8 mouse cellular contexts compared by ENCODE assay signal in genomic region chr17:34291609-34292008, GRCm38 (mm10). TPM values are rescaled to one million over a fixed set of nuclear protein-coding genes. Genes with fewer than 3 reads are reported as not detected.
A peak's percentile ranks its signal among the peaks of the same experiment; 100 is the strongest.
DNase-seq lines count a peak whose midpoint lies in the region; ATAC-seq and TF ChIP-seq lines count a peak whose summit lies in the region.

No protein-coding gene starts in this region.

- TF ChIP-seq POLR2A in CH12.LX (IDR thresholded peaks at IDR 0.05; ENCODE audit: low read depth, low read length) = 0 out of 2 replicates have a peak, but pooled peaks have one; percentile 30

- peaks cover 4 to 14% of the 10 kb centered on the region in 2 experiments for H3K36me3 ChIP-seq in CH12.LX (replicated peaks in 1 of 2; ENCODE audit: control insufficient read depth in 1 of 2, insufficient read depth in 1 of 2, low read length in 1 of 2)
- H3K36me3 ChIP-seq in liver, postnatal 0 days (replicated peaks; ENCODE audit: insufficient read depth, low read length) = no peaks in the 10 kb centered on the region
- no peaks in the 10 kb centered on the region for H3K36me3 ChIP-seq in neural tube, embryonic 14.5 days (ENCODE audit: control insufficient read depth, insufficient read depth, low read length)

- no peak for TF ChIP-seq RAD21 in CH12.LX (IDR thresholded peaks at IDR 0.05; ENCODE audit: low read depth, low read length)

- peaks cover 14 to 41% of the 10 kb centered on the region in 2 experiments; a peak in 3 of 4 replicates for H3K4me1 ChIP-seq in CH12.LX (ENCODE audit: control insufficient read depth in 1 of 2, insufficient read depth in 2 of 2)
- peaks cover 4% of the 10 kb centered on the region; the same call in 1 of the 2 replicates for H3K4me1 ChIP-seq in liver, postnatal 0 days (ENCODE audit: insufficient read depth)
- H3K4me1 ChIP-seq in neural tube, embryonic 14.5 days (ENCODE audit: control insufficient read depth, insufficient read depth, low read length) = no peaks in the 10 kb centered on the region

- dilution Hi-C loops in CH12.LX (cut with MboI; ENCODE audit: extremely low pct_ligation_motif_present, extremely low pct_unique_long_range_greater_than_20kb, low sequenced_read_pairs) = no loop called here

- no peak overlapping the region for H3K4me3 ChIP-seq in CH12.LX (replicated peaks in 1 of 3; ENCODE audit: low read depth in 2 of 3, low read length in 2 of 3, poor library complexity in 1 of 3)
- H3K4me3 ChIP-seq in liver, postnatal 0 days (ENCODE audit: low read depth, low read length) = no peak overlapping the region
- H3K4me3 ChIP-seq in neural tube, embryonic 14.5 days (ENCODE audit: low read depth, low read length) = no peak overlapping the region

- peak; percentile 55 to 63 for ATAC-seq in hematopoietic stem cell, adult 5-6 weeks (replicated peaks in 1 of 2; ENCODE audit: insufficient read depth in 1 of 2, low FRiP score in 2 of 2, low TSS enrichment in 1 of 2, low read depth in 1 of 2, poor library complexity in 2 of 2, severe bottlenecking in 2 of 2)
- peak; percentile 62; the same call in 1 of the 2 replicates for ATAC-seq in liver, postnatal 0 days
- ATAC-seq in neural tube, embryonic 14.5 days (ENCODE audit: low read depth) = peak; percentile 95

- H3K9ac ChIP-seq in CH12.LX (ENCODE audit: insufficient read depth, low read depth) = no peak overlapping the region
- H3K9ac ChIP-seq in liver, postnatal 0 days (replicated peaks) = no peak overlapping the region
- H3K9ac ChIP-seq in neural tube, embryonic 14.5 days (replicated peaks; ENCODE audit: low read depth, low read length) = no peak overlapping the region

- peaks cover 17% of the 10 kb centered on the region for H3K79me2 ChIP-seq in CH12.LX (replicated peaks; ENCODE audit: control insufficient read depth, extremely low read depth, insufficient read depth, poor library complexity, severe bottlenecking)

- H3K27ac ChIP-seq in CH12.LX (ENCODE audit: insufficient read depth, low read depth) = no peak overlapping the region
- no peak overlapping the region for H3K27ac ChIP-seq in liver, postnatal 0 days (ENCODE audit: low read depth)
- H3K27ac ChIP-seq in neural tube, embryonic 14.5 days (ENCODE audit: low read depth, low read length) = no peak overlapping the region

- peak; percentile 92 for DNase-seq in CH12.LX (ENCODE audit: extremely low read depth)
- peak; percentile 15 for DNase-seq in cerebellum, adult 11-12 months
- peak; percentile 86 for DNase-seq in forelimb bud, embryonic 11.5 days (ENCODE audit: low read depth, low spot score)
- peak; percentile 63 to 90 for DNase-seq in layer of hippocampus, adult 18-20 months (ENCODE audit: low spot score in 2 of 2)
- peak; percentile 89 for DNase-seq in liver, postnatal 0 days
- peak; percentile 64 for DNase-seq in telencephalon, adult 2 months (ENCODE audit: low read depth, low spot score)

- TF ChIP-seq EP300 in CH12.LX (IDR thresholded peaks at IDR 0.05; ENCODE audit: low read length) = no peak
- TF ChIP-seq EP300 in liver, postnatal 0 days (IDR thresholded peaks at IDR 0.05; ENCODE audit: low read depth) = no peak

- no peak for TF ChIP-seq CTCF in CH12.LX (conservative IDR thresholded peaks at IDR 0.05 in 1 of 2, IDR thresholded peaks at IDR 0.05 in 1 of 2; ENCODE audit: low read depth in 2 of 2, low read length in 2 of 2)
- no peak for TF ChIP-seq CTCF in liver, postnatal 0 days (IDR thresholded peaks at IDR 0.05; ENCODE audit: low read depth)

- 14% methylated on average over 8 of the region's 8 CpGs for WGBS in liver, postnatal 0 days (ENCODE audit: insufficient replicate concordance)
- WGBS in neural tube, embryonic 14.5 days = 13% methylated on average over 8 of the region's 8 CpGs

- in situ Hi-C loops in CH12.LX (cut with MboI; ENCODE audit: low pct_ligation_motif_present, low pct_unique_long_range_greater_than_20kb, low sequenced_read_pairs) = no loop called here

- no peak overlapping the region for H3K4me2 ChIP-seq in CH12.LX (ENCODE audit: insufficient read depth, low read depth, poor library complexity, severe bottlenecking)
- no peak overlapping the region for H3K4me2 ChIP-seq in liver, postnatal 0 days (ENCODE audit: low read depth, low read length)
- H3K4me2 ChIP-seq in neural tube, embryonic 14.5 days (ENCODE audit: low read depth, low read length) = 0 out of 2 replicates have a peak overlapping the region, but pooled peaks have one; percentile 14

- no peaks in the 10 kb centered on the region for H3K27me3 ChIP-seq in CH12.LX (replicated peaks)
- 0 out of 2 replicates have a peak, but pooled peaks cover 3% of the 10 kb centered on the region for H3K27me3 ChIP-seq in liver, postnatal 0 days (ENCODE audit: insufficient read depth, low read length)
- no peaks in the 10 kb centered on the region for H3K27me3 ChIP-seq in neural tube, embryonic 14.5 days (ENCODE audit: control insufficient read depth, insufficient read depth, low read length)

- peaks cover 6% of the 10 kb centered on the region for H3K9me3 ChIP-seq in CH12.LX (replicated peaks; ENCODE audit: low read length)
- no peaks in the 10 kb centered on the region for H3K9me3 ChIP-seq in liver, postnatal 0 days (ENCODE audit: low read length)
- H3K9me3 ChIP-seq in neural tube, embryonic 14.5 days (ENCODE audit: control insufficient read depth, low read length) = no peaks in the 10 kb centered on the region

TF ChIP-seq in CH12.LX, 34 proteins besides CTCF, POLR2A, EP300 and RAD21:
- TF ChIP-seq MXI1 (IDR thresholded peaks at IDR 0.05; ENCODE audit: low read depth, low read length) (no peak), HCFC1 (IDR thresholded peaks at IDR 0.05; ENCODE audit: low read depth, low read length) (no peak), CHD2 (IDR thresholded peaks at IDR 0.05; ENCODE audit: low read length) (peak; percentile 96), KAT2A (IDR thresholded peaks at IDR 0.05; ENCODE audit: insufficient replicate concordance, low read length) (no peak), NRF1 (IDR thresholded peaks at IDR 0.05; ENCODE audit: low read depth, low read length) (no peak)

RNA-seq across cellular contexts. Expression of gene H2-Aa, which starts 4.0 kb away (rescaled TPM):
- 385 and 450 TPM in 2 replicates for total RNA-seq in CH12.LX (2012; rRNA removed)
- total RNA-seq in CH12.LX (2014; rRNA removed) = 481 and 488 TPM in 2 replicates
- 930 and 958 TPM in 2 replicates for polyA plus RNA-seq in CH12.LX (2012; ENCODE audit: insufficient read length, low read depth)
- 66.5 and 77.4 TPM in 2 replicates for total RNA-seq in hematopoietic stem cell, adult 5-6 weeks (2017)
- total RNA-seq in layer of hippocampus, adult 18-20 months (2021) = 1 to 10 TPM; 1.3 to 1.4 TPM
- polyA plus RNA-seq in liver, postnatal 0 days (2015; fragmentation: Nextera tagmentation; extraction: Ambion mirVana) = 12.0 and 15.3 TPM in 2 replicates
- 0.24 TPM in 1 of 2 replicates, not detected in the other for polyA plus RNA-seq in neural tube, embryonic 14.5 days (2014; fragmentation: Nextera tagmentation; extraction: Ambion mirVana)

RNA-seq across cellular contexts. Expression of gene H2-Eb1, which starts 14.1 kb away (rescaled TPM):
- total RNA-seq in CH12.LX (2012; rRNA removed) (574 and 629 TPM in 2 replicates), CH12.LX (2014; rRNA removed) (511 and 534 TPM in 2 replicates)
- polyA plus RNA-seq in CH12.LX (2012; ENCODE audit: insufficient read length, low read depth) = 898 and 899 TPM in 2 replicates
- 64.4 and 73.0 TPM in 2 replicates for total RNA-seq in hematopoietic stem cell, adult 5-6 weeks (2017)
- total RNA-seq in layer of hippocampus, adult 18-20 months (2021) = 1 to 10 TPM; 1.6 to 2.0 TPM
- polyA plus RNA-seq in liver, postnatal 0 days (2015; fragmentation: Nextera tagmentation; extraction: Ambion mirVana) = 8.2 and 9.3 TPM in 2 replicates
- 3.5 and 4.0 TPM in 2 replicates for polyA plus RNA-seq in neural tube, embryonic 14.5 days (2014; fragmentation: Nextera tagmentation; extraction: Ambion mirVana)

RNA-seq across cellular contexts. Expression of gene H2-Eb2, which starts 33.9 kb away (rescaled TPM):
- total RNA-seq in CH12.LX (2012; rRNA removed) (5.8 and 6.8 TPM in 2 replicates), CH12.LX (2014; rRNA removed) (10.9 and 12.2 TPM in 2 replicates)
- 10.2 and 11.4 TPM in 2 replicates for polyA plus RNA-seq in CH12.LX (2012; ENCODE audit: insufficient read length, low read depth)
- 0.06 TPM in 1 of 2 replicates, not detected in the other for total RNA-seq in hematopoietic stem cell, adult 5-6 weeks (2017)
- total RNA-seq in layer of hippocampus, adult 18-20 months (2021) = not detected
- not detected in 2 replicates for polyA plus RNA-seq in liver, postnatal 0 days (2015; fragmentation: Nextera tagmentation; extraction: Ambion mirVana)
- polyA plus RNA-seq in neural tube, embryonic 14.5 days (2014; fragmentation: Nextera tagmentation; extraction: Ambion mirVana) = 0.15 and 0.17 TPM in 2 replicates

RNA-seq across cellular contexts. Expression of gene H2-Ab1, which starts 34.1 kb away (rescaled TPM):
- total RNA-seq in CH12.LX (2012; rRNA removed) (114 and 158 TPM in 2 replicates), CH12.LX (2014; rRNA removed) (105 and 119 TPM in 2 replicates)
- 634 and 699 TPM in 2 replicates for polyA plus RNA-seq in CH12.LX (2012; ENCODE audit: insufficient read length, low read depth)
- total RNA-seq in hematopoietic stem cell, adult 5-6 weeks (2017) = 155 and 159 TPM in 2 replicates
- total RNA-seq in layer of hippocampus, adult 18-20 months (2021) = 1 to 10 TPM; 1.3 to 1.9 TPM
- 22.7 and 24.9 TPM in 2 replicates for polyA plus RNA-seq in liver, postnatal 0 days (2015; fragmentation: Nextera tagmentation; extraction: Ambion mirVana)
- polyA plus RNA-seq in neural tube, embryonic 14.5 days (2014; fragmentation: Nextera tagmentation; extraction: Ambion mirVana) = 1.1 and 1.7 TPM in 2 replicates

RNA-seq across cellular contexts. Expression of gene H2-Ob, which starts 52.9 kb away (rescaled TPM):
- total RNA-seq in CH12.LX (2012; rRNA removed) = 8.4 and 13.7 TPM in 2 replicates
- total RNA-seq in CH12.LX (2014; rRNA removed) = 31.9 and 39.7 TPM in 2 replicates
- polyA plus RNA-seq in CH12.LX (2012; ENCODE audit: insufficient read length, low read depth) = 19.9 and 27.2 TPM in 2 replicates
- total RNA-seq in hematopoietic stem cell, adult 5-6 weeks (2017) = 60.2 and 91.1 TPM in 2 replicates
- under 1 TPM; 0.20 to 0.37 TPM for total RNA-seq in layer of hippocampus, adult 18-20 months (2021)
- polyA plus RNA-seq in liver, postnatal 0 days (2015; fragmentation: Nextera tagmentation; extraction: Ambion mirVana) = 1.1 and 1.2 TPM in 2 replicates
- not detected in 2 replicates for polyA plus RNA-seq in neural tube, embryonic 14.5 days (2014; fragmentation: Nextera tagmentation; extraction: Ambion mirVana)

Comparison
In these comparisons a context has a peak if more than half of its experiments do, and no peak if none do; other contexts are left out.
1. DNase-seq: peak in every context shown above with its lines; median percentile 92 in CH12.LX; 89 in liver, postnatal 0 days; 86 in forelimb bud, embryonic 11.5 days; 76 in layer of hippocampus, adult 18-20 months; 64 in telencephalon, adult 2 months; 15 in cerebellum, adult 11-12 months.
2. RNA of gene H2-Aa, which starts 4.0 kb away (total RNA-seq): 385 to 488 TPM in CH12.LX and 66.5 to 77.4 TPM in hematopoietic stem cell, adult 5-6 weeks; 1.3 to 1.4 TPM in layer of hippocampus, adult 18-20 months; every median in the first group is over 10 times any median in the second.
3. RNA of gene H2-Eb1, which starts 14.1 kb away (total RNA-seq): 511 to 629 TPM in CH12.LX and 64.4 to 73.0 TPM in hematopoietic stem cell, adult 5-6 weeks; 1.6 to 2.0 TPM in layer of hippocampus, adult 18-20 months; every median in the first group is over 10 times any median in the second.
4. Peak in every context shown above with its lines, with median percentiles within 50 percentile points of each other: ATAC-seq.